Mouse (Mus musculus) spleen, adult 2 months (tissue): ENCODE data around the gene Ptpn5. TPM values are rescaled to one million over a fixed set of nuclear protein-coding genes. Genes with fewer than 3 reads are reported as not detected.

Experiments
- DNase-seq, 2 experiments: peaks; one replicate each; pipeline versions ENCODE4 v3.0.0 to v3.0.0-alpha.2; 2012 to 2021; ENCODE audit warnings: low spot score in 2 of 2, low read depth in 1 of 2
- H3K27ac ChIP-seq: fragments of 200-500 bp; 2 replicates; pipeline ENCODE4 v1.5.1; 2012; ENCODE audit warnings: low read length, inconsistent platforms; ENCODE audit not compliant: insufficient read depth
- H3K27me3 ChIP-seq: fragments of 200-500 bp; 2 replicates; pipeline ENCODE4 v1.6.1; 2012; ENCODE audit warnings: mild to moderate bottlenecking, moderate library complexity, low read length, inconsistent platforms; ENCODE audit not compliant: control insufficient read depth, insufficient read depth
- H3K36me3 ChIP-seq: fragments of 200-500 bp; 2 replicates; pipeline ENCODE4 v1.6.1; 2012; ENCODE audit warnings: mild to moderate bottlenecking, low read length, inconsistent platforms; ENCODE audit not compliant: control insufficient read depth, insufficient read depth
- H3K4me1 ChIP-seq: fragments of 200-500 bp; 2 replicates; pipeline ENCODE4 v1.6.1; 2011; ENCODE audit warnings: inconsistent platforms; ENCODE audit not compliant: control insufficient read depth, insufficient read depth, insufficient read length
- H3K4me3 ChIP-seq: fragments of 200-500 bp; 2 replicates; pipeline ENCODE4 v1.5.1; 2011; ENCODE audit warnings: mild to moderate bottlenecking, inconsistent platforms; ENCODE audit not compliant: insufficient read depth, insufficient read length; ENCODE audit errors: extremely low read depth
- CTCF ChIP-seq: fragments of 200-500 bp; IDR thresholded peaks from 2 replicates; pipeline ENCODE4 v1.5.1; 2011; ENCODE audit warnings: mild to moderate bottlenecking, inconsistent platforms; ENCODE audit not compliant: insufficient read depth, insufficient read length, insufficient replicate concordance; ENCODE audit errors: extremely low read depth
- POLR2A ChIP-seq: fragments of 200-500 bp; IDR thresholded peaks from 2 replicates; pipeline ENCODE4 v1.6.1; 2011; ENCODE audit warnings: low read depth, low read length, inconsistent platforms
- WGBS: fragments of 180-500 bp; shearing (Covaris S2); methylation state at CpG from one replicate; pipeline ENCODE4 v1.1.7; 2018; 5-methylcytosine and 5-hydroxymethylcytosine counted together
- polyA plus RNA-seq: library from polyadenylated mRNA; depleted of rRNA; stranded (reverse); fragments of >200 nt; gene quantifications from 2 replicates; pipeline ENCODE4 v1.2.3, GENCODE M21; 2012; rRNA removed

The Ptpn5 gene
- 0.46 and 0.60 TPM in 2 replicates for polyA plus RNA-seq

GRCm38 (mm10) chr7:47133331-47133730, at the start of gene Ptpn5:
Gene Ptpn5 (minus strand): TSS chr7:47133684.
- 11% methylated on average over 13 of the region's 13 CpGs for WGBS
- Histone ChIP-seq H3K4me1 (no peaks in the 10 kb centered on the region; the same call in 1 of the 2 replicates), H3K36me3 (no peaks in the 10 kb centered on the region), H3K4me3 (no peak within 1 kb of the TSS; the same call in 1 of the 2 replicates), H3K27me3 (peaks cover 17% of the 10 kb centered on the region), H3K27ac (no peak within 1 kb of the TSS)
- no peak for TF ChIP-seq POLR2A
- no peak for TF ChIP-seq CTCF
- no peak for DNase-seq

- Histone ChIP-seq H3K4me3 (no peak overlapping the region), H3K4me1 (no peaks in the 10 kb centered on the region), H3K36me3 (no peaks in the 10 kb centered on the region), H3K27ac (no peak overlapping the region), H3K27me3 (no peaks in the 10 kb centered on the region)
- DNase-seq: no peak
- TF ChIP-seq POLR2A (no peak), CTCF (no peak)
- WGBS: 49% methylated on average over 5 of the region's 5 CpGs
Measured at GRCm38 (mm10) chr7:47170814-47171213, 37.3 kb upstream of the Ptpn5 start.

GRCm38 (mm10) chr7:47165028-47165427, 31.5 kb upstream of the Ptpn5 start:
- no peak for DNase-seq
- H3K4me1 ChIP-seq: no peaks in the 10 kb centered on the region

GRCm38 (mm10) chr7:47163203-47163602, 29.7 kb upstream of the Ptpn5 start:
- WGBS: 75% methylated on average over 4 of the region's 4 CpGs
- no peaks in the 10 kb centered on the region for H3K4me1 ChIP-seq
- no peak for TF ChIP-seq CTCF
- no peak for TF ChIP-seq POLR2A
- H3K27me3 ChIP-seq: no peaks in the 10 kb centered on the region
- H3K27ac ChIP-seq: no peak overlapping the region
- no peak for DNase-seq
- no peaks in the 10 kb centered on the region for H3K36me3 ChIP-seq
- no peak overlapping the region for H3K4me3 ChIP-seq

More at GRCm38 (mm10) chr7:47165028-47165427, 31.5 kb upstream of the Ptpn5 start:
- 48% methylated on average over 4 of the region's 4 CpGs for WGBS
- no peak for TF ChIP-seq CTCF
- no peak for TF ChIP-seq POLR2A
- H3K27me3 ChIP-seq: no peaks in the 10 kb centered on the region
- H3K4me3 ChIP-seq: no peak overlapping the region
- H3K36me3 ChIP-seq: no peaks in the 10 kb centered on the region
- H3K27ac ChIP-seq: no peak overlapping the region

GRCm38 (mm10) chr7:47158451-47158850, 25.0 kb upstream of the Ptpn5 start:
- Histone ChIP-seq H3K4me3 (no peak overlapping the region), H3K27ac (no peak overlapping the region), H3K27me3 (no peaks in the 10 kb centered on the region), H3K4me1 (no peaks in the 10 kb centered on the region), H3K36me3 (no peaks in the 10 kb centered on the region)
- WGBS: 73% methylated on average over 2 of the region's 2 CpGs
- DNase-seq: no peak
- TF ChIP-seq POLR2A (no peak), CTCF (no peak)

GRCm38 (mm10) chr7:47157743-47158142, 24.3 kb upstream of the Ptpn5 start:
- TF ChIP-seq POLR2A (no peak), CTCF (no peak)
- Histone ChIP-seq H3K27me3 (no peaks in the 10 kb centered on the region), H3K27ac (no peak overlapping the region), H3K4me1 (no peaks in the 10 kb centered on the region), H3K4me3 (no peak overlapping the region), H3K36me3 (no peaks in the 10 kb centered on the region)
- no peak for DNase-seq
- WGBS: 35% methylated on average over 9 of the region's 9 CpGs

- TF ChIP-seq POLR2A (no peak), CTCF (no peak)
- Histone ChIP-seq H3K27me3 (no peaks in the 10 kb centered on the region), H3K27ac (no peak overlapping the region), H3K4me1 (no peaks in the 10 kb centered on the region), H3K36me3 (no peaks in the 10 kb centered on the region), H3K4me3 (no peak overlapping the region)
- 83% methylated on average over 2 of the region's 2 CpGs for WGBS
- DNase-seq: no peak
Measured at GRCm38 (mm10) chr7:47155849-47156248, 22.4 kb upstream of the Ptpn5 start.
